Mouse (Mus musculus): ENCODE results near the gene Clstn2.

DNA sequence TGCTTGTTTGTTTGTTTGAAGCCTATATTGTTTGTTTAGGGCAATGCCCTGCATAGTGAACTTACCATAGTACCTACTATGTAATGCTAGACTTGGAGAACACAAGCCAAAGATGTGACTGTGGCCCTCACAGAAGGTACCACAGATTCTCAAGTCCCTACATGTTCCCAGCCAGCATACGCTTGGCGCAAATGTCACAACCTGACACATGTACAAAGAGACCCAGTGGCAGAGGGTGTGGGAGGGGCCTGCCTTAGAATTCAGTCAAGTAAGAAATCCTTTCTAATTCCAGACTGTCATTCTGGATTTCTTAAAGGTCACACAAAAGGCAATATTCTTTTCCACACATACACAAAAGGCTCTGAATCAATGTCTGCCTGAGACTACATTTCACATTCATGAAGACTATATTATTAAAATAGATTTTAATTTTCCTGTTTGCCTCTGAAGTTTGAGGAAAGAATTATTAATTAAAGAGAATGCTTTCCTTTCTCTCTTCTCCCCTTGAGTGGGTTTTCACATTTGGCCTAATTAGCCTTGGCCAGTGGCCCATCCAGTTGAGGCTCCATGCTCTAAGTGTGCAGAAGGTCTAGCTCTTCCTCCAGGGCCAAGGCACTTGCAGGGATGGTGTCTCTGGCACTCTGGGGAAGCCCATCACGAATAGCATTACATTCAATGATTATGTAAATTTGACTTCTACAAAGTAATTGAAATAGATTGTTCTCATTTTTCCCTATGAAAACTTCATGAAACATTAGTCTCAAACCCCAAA, 305.1 kb downstream of the Clstn2 start:
- no peak for TF ChIP-seq CTCF (IDR thresholded peaks at IDR 0.05; ENCODE audit: low read depth)
- TF ChIP-seq EP300 (optimal IDR thresholded peaks at IDR 0.05), result no peak

Data from stomach, postnatal 0 days (tissue).